Mouse (Mus musculus) retina, postnatal 7 days (tissue): ENCODE measurements around the gene Lin7a.

Experiments
- DNase-seq: peaks from one replicate; pipeline ENCODE4 v3.0.0-alpha.2; 2012; ENCODE audit warnings: low read depth, low spot score

The Lin7a gene

GRCm38 (mm10) chr10:107449496-107450330, 178.2 kb downstream of the Lin7a start:
- no peak for DNase-seq

DNA sequence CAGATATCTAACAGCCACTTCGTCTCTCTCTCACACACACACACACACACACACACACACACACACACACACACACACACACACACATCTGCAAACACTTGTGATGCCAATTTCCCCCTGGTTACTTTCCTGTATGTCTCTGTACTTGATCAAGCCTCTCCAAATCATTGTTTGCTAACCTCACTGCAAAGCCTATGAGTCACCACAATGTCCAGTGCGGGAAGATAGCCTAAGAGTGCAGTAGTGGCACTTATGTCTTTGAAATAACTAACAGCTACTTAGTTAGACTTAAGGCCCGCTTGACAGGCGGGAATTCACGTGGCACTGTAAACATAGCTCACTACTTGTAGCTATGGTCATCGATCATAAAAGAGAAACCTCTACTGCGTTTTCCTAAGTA, 196.3 kb downstream of the Lin7a start:
- no peak for DNase-seq
